Mouse (Mus musculus): Measurements from ENCODE around the gene 1110051M20Rik. TPM values are rescaled to one million over a fixed set of nuclear protein-coding genes. Genes with fewer than 3 reads are reported as not detected.

1110051M20Rik gene
- polyA plus RNA-seq, 2 experiments: 1.6 to 6.6 TPM

- H3K4me1 ChIP-seq (replicated peaks; ENCODE audit: control insufficient read depth in 2 of 2, insufficient read depth in 2 of 2, low read length in 1 of 2): 0 out of 4 replicates have a peak, but pooled peaks cover 0 to 2% of the 10 kb centered on the region in 2 experiments
- TF ChIP-seq EP300 (IDR thresholded peaks at IDR 0.05; ENCODE audit: low read depth) (no peak), CTCF (IDR thresholded peaks at IDR 0.05; ENCODE audit: low read depth) (no peak)
- ATAC-seq (ENCODE audit: insufficient read depth): no peak
- H3K27me3 ChIP-seq (ENCODE audit: control insufficient read depth, insufficient read depth, low read length): no peaks in the 10 kb centered on the region
- H3K4me3 ChIP-seq (ENCODE audit: insufficient read depth in 1 of 2, low read depth in 2 of 2, low read length in 2 of 2): no peak overlapping the region
- 55% methylated on average over 1 of the region's 1 CpGs for WGBS (ENCODE audit: insufficient replicate concordance)
- no peak overlapping the region for H3K27ac ChIP-seq
- no peak overlapping the region for H3K4me2 ChIP-seq (ENCODE audit: low read depth)
- H3K9ac ChIP-seq (replicated peaks): no peak overlapping the region
- H3K9me3 ChIP-seq (ENCODE audit: control insufficient read depth, low read length): no peaks in the 10 kb centered on the region
- no peaks in the 10 kb centered on the region for H3K36me3 ChIP-seq (replicated peaks; ENCODE audit: control insufficient read depth, insufficient read depth, low read depth)
- DNase-seq (ENCODE audit: low read depth in 3 of 3, low spot score in 3 of 3): no peak
Measured at GRCm38 (mm10) chr2:91413811-91414210, 30.7 kb downstream of the 1110051M20Rik start.

- H3K4me2 ChIP-seq (ENCODE audit: low read depth): no peak overlapping the region
- 0 out of 4 replicates have a peak, but pooled peaks cover 0 to 2% of the 10 kb centered on the region in 2 experiments for H3K4me1 ChIP-seq (replicated peaks; ENCODE audit: control insufficient read depth in 2 of 2, insufficient read depth in 2 of 2, low read length in 1 of 2)
- no peak overlapping the region for H3K27ac ChIP-seq
- no peaks in the 10 kb centered on the region for H3K27me3 ChIP-seq (ENCODE audit: control insufficient read depth, insufficient read depth, low read length)
- WGBS (ENCODE audit: insufficient replicate concordance): 45% methylated on average over 5 of the region's 5 CpGs
- no peak for ATAC-seq (ENCODE audit: insufficient read depth)
- TF ChIP-seq CTCF (IDR thresholded peaks at IDR 0.05; ENCODE audit: low read depth) (no peak), EP300 (IDR thresholded peaks at IDR 0.05; ENCODE audit: low read depth) (no peak)
- no peak overlapping the region for H3K9ac ChIP-seq (replicated peaks)
- H3K4me3 ChIP-seq (ENCODE audit: insufficient read depth in 1 of 2, low read depth in 2 of 2, low read length in 2 of 2): no peak overlapping the region
- no peaks in the 10 kb centered on the region for H3K9me3 ChIP-seq (ENCODE audit: control insufficient read depth, low read length)
- peak in 1 of 3 experiments; percentile 28 for DNase-seq (ENCODE audit: low read depth in 3 of 3, low spot score in 3 of 3)
- no peaks in the 10 kb centered on the region for H3K36me3 ChIP-seq (replicated peaks; ENCODE audit: control insufficient read depth, insufficient read depth, low read depth)
Measured at GRCm38 (mm10) chr2:91412361-91412760, 32.1 kb downstream of the 1110051M20Rik start.

GRCm38 (mm10) chr2:91411473-91411872 is 33.0 kb downstream of the 1110051M20Rik start:
- Histone ChIP-seq H3K4me2 (ENCODE audit: low read depth) (no peak overlapping the region), H3K27me3 (ENCODE audit: control insufficient read depth, insufficient read depth, low read length) (no peaks in the 10 kb centered on the region), H3K27ac (no peak overlapping the region), H3K4me3 (ENCODE audit: insufficient read depth in 1 of 2, low read depth in 2 of 2, low read length in 2 of 2) (no peak overlapping the region), H3K9ac (replicated peaks) (no peak overlapping the region), H3K4me1 (replicated peaks; ENCODE audit: control insufficient read depth in 2 of 2, insufficient read depth in 2 of 2, low read length in 1 of 2) (0 out of 4 replicates have a peak, but pooled peaks cover 0 to 2% of the 10 kb centered on the region in 2 experiments), H3K9me3 (ENCODE audit: control insufficient read depth, low read length) (no peaks in the 10 kb centered on the region), H3K36me3 (replicated peaks; ENCODE audit: control insufficient read depth, insufficient read depth, low read depth) (no peaks in the 10 kb centered on the region)
- TF ChIP-seq EP300 (IDR thresholded peaks at IDR 0.05; ENCODE audit: low read depth) (no peak), CTCF (IDR thresholded peaks at IDR 0.05; ENCODE audit: low read depth) (no peak)
- DNase-seq (ENCODE audit: low read depth in 3 of 3, low spot score in 3 of 3): no peak
- ATAC-seq (ENCODE audit: insufficient read depth): no peak
- WGBS (ENCODE audit: insufficient replicate concordance): 56% methylated on average over 2 of the region's 2 CpGs

- Histone ChIP-seq H3K4me1 (replicated peaks; ENCODE audit: control insufficient read depth in 2 of 2, insufficient read depth in 2 of 2, low read length in 1 of 2) (0 out of 4 replicates have a peak, but pooled peaks cover 0 to 2% of the 10 kb centered on the region in 2 experiments), H3K4me3 (ENCODE audit: insufficient read depth in 1 of 2, low read depth in 2 of 2, low read length in 2 of 2) (no peak overlapping the region), H3K27me3 (ENCODE audit: control insufficient read depth, insufficient read depth, low read length) (no peaks in the 10 kb centered on the region), H3K9ac (replicated peaks) (no peak overlapping the region), H3K27ac (no peak overlapping the region), H3K4me2 (ENCODE audit: low read depth) (no peak overlapping the region), H3K36me3 (replicated peaks; ENCODE audit: control insufficient read depth, insufficient read depth, low read depth) (no peaks in the 10 kb centered on the region), H3K9me3 (ENCODE audit: control insufficient read depth, low read length) (no peaks in the 10 kb centered on the region)
- DNase-seq (ENCODE audit: low read depth in 3 of 3, low spot score in 3 of 3) (no peak), ATAC-seq (ENCODE audit: insufficient read depth) (no peak)
- WGBS (ENCODE audit: insufficient replicate concordance): 56% methylated on average over 2 of the region's 2 CpGs
- TF ChIP-seq EP300 (IDR thresholded peaks at IDR 0.05; ENCODE audit: low read depth) (no peak), CTCF (IDR thresholded peaks at IDR 0.05; ENCODE audit: low read depth) (no peak)
Measured at GRCm38 (mm10) chr2:91408031-91408430, 36.5 kb downstream of the 1110051M20Rik start.

GRCm38 (mm10) chr2:91405071-91405470 is 39.4 kb downstream of the 1110051M20Rik start:
- H3K4me1 ChIP-seq (replicated peaks; ENCODE audit: control insufficient read depth in 2 of 2, insufficient read depth in 2 of 2, low read length in 1 of 2): no peaks in the 10 kb centered on the region
- TF ChIP-seq EP300 (IDR thresholded peaks at IDR 0.05; ENCODE audit: low read depth) (no peak), CTCF (IDR thresholded peaks at IDR 0.05; ENCODE audit: low read depth) (no peak)
- no peak overlapping the region for H3K9ac ChIP-seq (replicated peaks)
- H3K27me3 ChIP-seq (ENCODE audit: control insufficient read depth, insufficient read depth, low read length): no peaks in the 10 kb centered on the region
- no peak for DNase-seq (ENCODE audit: low read depth in 3 of 3, low spot score in 3 of 3)
- H3K36me3 ChIP-seq (replicated peaks; ENCODE audit: control insufficient read depth, insufficient read depth, low read depth): no peaks in the 10 kb centered on the region
- ATAC-seq (ENCODE audit: insufficient read depth): no peak
- 62% methylated on average over 4 of the region's 4 CpGs for WGBS (ENCODE audit: insufficient replicate concordance)
- no peak overlapping the region for H3K4me3 ChIP-seq (ENCODE audit: insufficient read depth in 1 of 2, low read depth in 2 of 2, low read length in 2 of 2)
- no peak overlapping the region for H3K4me2 ChIP-seq (ENCODE audit: low read depth)
- no peaks in the 10 kb centered on the region for H3K9me3 ChIP-seq (ENCODE audit: control insufficient read depth, low read length)
- H3K27ac ChIP-seq: no peak overlapping the region

Measured in liver, embryonic 14.5 days (tissue).